Mouse (Mus musculus) c-Kit-positive CD71-positive TER-119-positive erythroid progenitor cells, embryonic 14.5 days (primary cell): Measurements from ENCODE around the gene H1f0.
"Not testable (repeated sequence)": the region's sequence is repeated elsewhere in the genome, so short reads cannot be mapped to it uniquely, and the experiment has no call there.

Source experiments
- DNase-seq: peaks from one replicate; pipeline ENCODE4 v3.0.0-alpha.2; 2013; ENCODE audit warnings: low spot score

The H1f0 gene

GRCm38 (mm10) chr15:79005581-79005980 is 22.7 kb upstream of the H1f0 start:
- DNase-seq, result no peak

- no peak for DNase-seq
These were observed 21.6 kb upstream of the H1f0 start for GRCm38 (mm10) chr15:79006638-79007037.

GRCm38 (mm10) chr15:79007059-79007458 is 21.2 kb upstream of the H1f0 start:
- DNase-seq, result no peak

- DNase-seq, result not testable (repeated sequence)
These were observed 20.4 kb upstream of the H1f0 start for GRCm38 (mm10) chr15:79007836-79008235.

GRCm38 (mm10) chr15:79009734-79010133 is 18.5 kb upstream of the H1f0 start:
- no peak for DNase-seq

DNA sequence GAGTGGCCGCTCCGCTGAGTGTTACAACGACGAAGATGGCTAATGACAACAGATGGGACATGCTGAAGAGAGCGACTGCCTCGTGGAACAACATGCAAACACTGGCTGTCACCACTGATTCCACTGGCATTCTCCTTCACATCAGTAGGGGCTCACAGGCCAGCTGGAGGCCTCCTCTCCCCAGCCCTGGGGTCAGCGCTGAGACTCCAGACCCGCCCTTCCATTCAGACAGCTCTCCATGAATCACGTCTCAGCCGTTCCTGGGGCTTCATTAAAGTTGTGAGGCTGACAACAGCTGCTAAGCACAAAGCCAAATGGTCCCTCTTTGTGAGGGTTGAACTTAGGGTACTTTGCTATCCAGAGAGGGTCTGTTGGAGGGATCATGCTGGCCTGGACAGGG is 16.7 kb upstream of the H1f0 start:
- DNase-seq, result no peak

DNA sequence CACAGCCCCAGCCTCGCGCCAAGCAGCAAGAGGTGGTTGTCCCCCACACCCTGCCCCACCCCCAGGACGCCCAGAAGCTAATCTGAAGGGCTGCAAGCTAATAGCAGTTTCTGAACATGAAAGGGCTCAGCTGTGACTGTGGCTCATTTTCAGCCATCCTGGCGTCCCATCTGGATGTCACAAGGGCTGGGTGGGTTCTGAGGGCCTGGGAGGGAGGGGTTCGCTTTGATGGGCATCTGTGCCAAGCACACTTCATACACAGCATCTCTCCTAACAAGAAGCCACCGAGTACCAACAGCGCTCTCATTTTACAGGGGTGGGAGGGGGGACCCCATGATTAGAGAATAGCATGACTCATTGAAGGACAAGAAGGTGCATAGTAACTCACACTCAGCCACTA is 14.9 kb upstream of the H1f0 start:
- no peak for DNase-seq

- no peak for DNase-seq
These were observed 10.1 kb upstream of the H1f0 start for GRCm38 (mm10) chr15:79018191-79018590.

GRCm38 (mm10) chr15:79018886-79019285 is 9.4 kb upstream of the H1f0 start:
- no peak for DNase-seq

- DNase-seq, result no peak
These were observed 5.5 kb upstream of the H1f0 start for GRCm38 (mm10) chr15:79022671-79023230.

DNA sequence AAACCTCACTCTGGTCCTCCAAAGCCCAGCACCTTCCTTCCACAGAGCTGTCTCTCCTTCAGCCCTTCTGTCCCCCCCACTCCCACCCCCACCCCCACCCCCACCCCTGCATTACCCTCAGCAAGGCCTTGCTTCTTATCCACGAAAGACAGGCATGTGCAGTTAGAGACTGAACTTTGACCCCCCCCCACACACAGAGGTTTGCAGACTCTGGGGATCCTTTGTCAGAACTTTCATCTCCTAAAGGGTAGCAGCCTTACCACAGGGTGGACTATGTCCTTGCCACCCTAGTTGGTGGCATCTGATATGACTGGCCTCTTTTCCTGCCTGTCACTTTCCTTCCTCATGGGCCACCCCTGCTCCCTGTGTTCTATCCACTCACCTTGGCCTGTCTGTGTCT is 4.9 kb upstream of the H1f0 start:
- no peak for DNase-seq

- no peak for DNase-seq
These were observed 2.5 kb upstream of the H1f0 start for GRCm38 (mm10) chr15:79025687-79026308.

GRCm38 (mm10) chr15:79026511-79027290 is 1.5 kb upstream of the H1f0 start:
- no peak for DNase-seq

GRCm38 (mm10) chr15:79027291-79028205 is 702 bp upstream of the H1f0 start:
- no peak for DNase-seq

DNA sequence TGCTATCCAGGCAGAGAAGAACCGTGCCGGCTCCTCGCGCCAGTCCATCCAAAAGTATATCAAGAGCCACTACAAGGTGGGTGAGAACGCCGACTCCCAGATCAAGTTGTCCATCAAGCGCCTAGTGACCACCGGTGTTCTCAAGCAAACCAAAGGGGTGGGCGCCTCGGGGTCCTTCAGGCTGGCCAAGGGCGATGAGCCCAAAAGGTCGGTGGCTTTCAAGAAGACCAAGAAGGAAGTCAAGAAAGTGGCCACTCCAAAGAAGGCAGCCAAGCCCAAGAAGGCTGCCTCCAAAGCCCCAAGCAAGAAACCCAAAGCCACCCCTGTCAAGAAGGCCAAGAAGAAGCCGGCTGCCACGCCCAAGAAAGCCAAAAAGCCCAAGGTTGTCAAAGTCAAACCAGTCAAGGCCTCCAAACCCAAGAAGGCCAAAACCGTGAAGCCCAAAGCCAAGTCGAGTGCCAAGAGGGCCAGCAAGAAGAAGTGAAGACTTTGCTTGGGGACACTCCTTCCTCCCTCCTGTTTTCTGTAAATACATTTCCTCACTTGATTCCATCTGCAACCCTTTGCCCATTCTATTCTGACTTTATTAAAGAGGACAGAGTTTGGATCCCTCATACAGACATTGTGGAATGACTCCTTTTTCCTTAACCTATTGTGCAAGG is 704 bp downstream of the H1f0 start:
- DNase-seq, result no peak

DNA sequence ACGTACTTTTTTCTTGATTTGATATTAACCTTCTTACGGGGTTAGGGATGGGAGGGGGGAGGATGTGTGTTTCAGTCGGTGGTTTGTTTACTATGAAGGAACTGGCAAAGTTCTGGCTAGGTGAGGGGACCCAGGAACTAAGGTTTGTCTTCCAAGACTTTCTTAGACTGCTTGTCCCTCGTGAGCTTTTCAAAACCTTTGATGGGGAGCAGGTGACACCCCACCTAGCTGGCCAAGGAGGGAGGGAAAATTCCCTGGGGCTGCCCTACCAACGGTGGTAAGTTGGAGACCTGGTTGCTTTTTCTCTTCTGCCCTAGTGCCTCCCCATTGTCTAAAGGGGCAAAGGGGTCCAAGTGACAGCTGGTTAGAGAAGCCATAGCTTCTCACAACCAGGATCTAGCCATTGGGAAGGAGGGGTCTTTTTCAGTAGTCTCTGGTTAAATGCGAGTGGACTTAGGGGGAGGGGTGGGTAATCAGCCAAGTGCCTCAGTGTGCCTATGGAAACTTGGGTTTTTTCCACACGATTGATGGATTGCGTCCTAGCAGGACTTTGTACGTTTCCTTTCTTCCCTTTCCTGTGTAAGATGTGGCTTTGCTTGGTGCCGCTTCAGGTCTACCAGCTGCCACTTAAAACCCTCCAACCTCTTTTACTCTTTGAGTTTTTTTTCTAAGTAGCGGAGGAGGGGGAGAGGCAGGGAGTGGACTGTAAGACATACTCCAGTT is 1.4 kb downstream of the H1f0 start:
- no peak for DNase-seq

DNA sequence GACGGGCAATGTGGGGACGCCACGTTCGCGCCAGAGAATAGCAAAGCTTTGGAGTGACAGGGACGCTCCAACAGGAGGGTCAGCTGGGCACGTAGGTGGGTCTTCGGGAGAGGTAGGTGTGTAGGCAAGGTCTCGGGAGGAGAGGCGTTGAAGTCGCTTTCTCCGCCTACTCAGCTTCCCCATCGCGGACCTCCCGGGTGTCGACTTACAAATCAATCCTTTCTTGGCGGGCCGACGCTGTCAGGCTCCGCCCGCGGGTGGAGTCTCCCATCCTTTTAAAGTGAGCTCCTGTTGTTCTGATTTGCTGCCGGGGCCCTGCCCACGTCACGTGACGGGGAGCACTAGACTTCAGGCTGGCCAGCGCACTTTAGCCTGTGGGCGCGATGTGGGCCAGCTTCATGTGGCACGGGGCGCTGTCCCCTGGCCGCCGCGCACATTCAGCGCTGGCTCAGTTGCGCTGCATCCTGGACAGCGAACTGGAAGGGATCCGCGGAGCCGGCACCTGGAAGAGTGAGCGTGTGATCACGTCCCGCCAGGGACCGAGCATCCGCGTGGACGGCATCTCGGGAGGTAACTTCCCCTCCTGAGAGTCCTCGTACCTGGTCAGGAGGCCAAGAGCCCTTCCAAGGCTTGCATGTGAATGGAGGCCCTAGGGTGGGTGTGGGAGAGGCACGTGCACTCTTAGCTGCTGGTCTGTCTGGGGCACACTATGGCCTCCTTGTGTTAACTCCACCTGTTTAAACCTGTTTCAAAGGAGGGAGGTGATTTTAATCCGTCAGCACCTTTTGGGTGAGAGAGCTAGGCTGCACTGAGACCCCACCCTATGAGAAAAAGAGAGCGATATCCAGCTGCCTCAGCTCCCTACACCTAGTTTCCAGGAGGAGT is 2.5 kb downstream of the H1f0 start:
- DNase-seq, result peak; percentile 76

- DNase-seq, result not testable (repeated sequence)
These were observed 3.7 kb downstream of the H1f0 start for GRCm38 (mm10) chr15:79031908-79032307.

- peak; percentile 76 for DNase-seq
These were observed 9.7 kb downstream of the H1f0 start for GRCm38 (mm10) chr15:79037913-79038328.

- DNase-seq, result no peak
These were observed 10.1 kb downstream of the H1f0 start for GRCm38 (mm10) chr15:79038331-79038730.
